Mouse (Mus musculus): Measurements from ENCODE around the gene Osbpl2. TPM values are rescaled to one million over a fixed set of nuclear protein-coding genes. Genes with fewer than 3 reads are reported as not detected.

Gene Osbpl2
- total and polyA plus RNA-seq, 3 experiments = 11.4 to 15.6 (median 12.8) TPM

DNA sequence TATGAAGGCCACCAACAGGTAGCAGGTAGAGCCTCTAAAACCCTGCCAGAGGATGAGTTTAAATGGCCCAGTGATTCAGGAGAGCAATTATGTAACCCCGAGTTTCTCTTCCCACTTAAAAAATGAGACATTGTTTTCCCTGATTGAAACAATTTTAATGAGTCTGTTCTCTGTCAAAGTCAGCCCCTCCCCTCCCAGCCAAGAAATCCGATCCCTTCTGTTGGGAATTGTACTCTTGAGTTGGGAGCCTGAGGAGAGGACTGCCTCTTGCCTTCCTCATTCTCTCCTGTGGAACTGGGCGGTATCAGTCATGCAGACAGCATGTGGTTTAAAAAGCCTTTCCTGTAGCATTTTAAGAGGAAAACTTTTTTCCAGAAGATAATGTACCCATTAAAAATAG, 34.5 kb upstream of the Osbpl2 start:
- Histone ChIP-seq H3K27ac (ENCODE audit: insufficient read depth, low read depth) (no peak overlapping the region), H3K79me2 (replicated peaks; ENCODE audit: control insufficient read depth, extremely low read depth, insufficient read depth, poor library complexity, severe bottlenecking) (no peaks in the 10 kb centered on the region), H3K9me3 (replicated peaks; ENCODE audit: low read length) (peaks cover 4% of the 10 kb centered on the region), H3K36me3 (replicated peaks in 1 of 2; ENCODE audit: control insufficient read depth in 1 of 2, insufficient read depth in 1 of 2, low read length in 1 of 2) (peaks cover 42 to 68% of the 10 kb centered on the region in 2 experiments), H3K4me1 (ENCODE audit: control insufficient read depth in 1 of 2, insufficient read depth in 2 of 2) (peaks cover 0 to 32% of the 10 kb centered on the region in 2 experiments; a peak in 2 of 4 replicates), H3K4me3 (replicated peaks in 1 of 3; ENCODE audit: low read depth in 2 of 3, low read length in 2 of 3, poor library complexity in 1 of 3) (no peak overlapping the region), H3K27me3 (replicated peaks) (peaks cover 2% of the 10 kb centered on the region), H3K9ac (ENCODE audit: insufficient read depth, low read depth) (no peak overlapping the region), H3K4me2 (ENCODE audit: insufficient read depth, low read depth, poor library complexity, severe bottlenecking) (no peak overlapping the region)
- dilution Hi-C loops (cut with MboI; ENCODE audit: extremely low pct_ligation_motif_present, extremely low pct_unique_long_range_greater_than_20kb, low sequenced_read_pairs) = no loop called here
- in situ Hi-C loops (cut with MboI; ENCODE audit: low pct_ligation_motif_present, low pct_unique_long_range_greater_than_20kb, low sequenced_read_pairs) = no loop called here
- DNase-seq (ENCODE audit: extremely low read depth) = no peak
- TF ChIP-seq CHD1 (IDR thresholded peaks at IDR 0.05; ENCODE audit: low read depth, low read length) (no peak), MAZ (IDR thresholded peaks at IDR 0.05; ENCODE audit: low read depth, low read length) (no peak), MAFK (IDR thresholded peaks at IDR 0.05; ENCODE audit: insufficient replicate concordance, low read length) (no peak)

DNA sequence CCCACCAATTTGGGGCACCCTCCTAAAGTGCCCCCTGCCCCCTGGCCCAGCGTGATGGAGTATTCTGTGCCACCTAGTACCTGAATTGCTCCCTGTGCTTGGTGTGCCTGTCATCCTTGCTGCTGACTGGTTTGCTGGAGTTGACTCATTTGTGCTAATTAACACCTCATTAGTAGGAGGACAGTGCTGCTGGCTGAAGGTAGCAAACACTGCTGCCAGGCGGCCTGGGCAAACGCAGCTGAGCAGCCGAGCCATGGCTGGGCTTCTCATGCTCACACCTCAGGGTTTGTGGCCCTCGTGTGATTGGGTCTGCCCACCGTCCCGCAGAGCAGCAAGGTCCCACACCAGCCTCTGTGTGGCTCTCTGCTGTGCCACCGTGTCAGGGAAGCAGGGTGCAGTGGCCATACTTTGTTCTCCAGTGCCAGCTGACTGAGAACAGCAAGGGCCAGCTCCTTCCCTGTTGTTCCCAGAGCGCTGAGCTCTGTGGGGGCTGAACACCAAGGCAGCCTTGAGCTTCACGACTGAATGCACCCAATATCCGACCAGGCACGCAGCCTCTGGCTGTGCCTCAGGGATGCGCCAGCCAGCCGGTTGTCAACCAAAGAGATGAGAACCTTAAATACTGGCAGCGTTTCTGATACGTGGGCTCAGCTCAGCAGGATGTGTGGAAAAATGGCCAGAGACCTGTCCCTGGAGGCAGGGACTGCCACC, 33.0 kb upstream of the Osbpl2 start:
- H3K27ac ChIP-seq (ENCODE audit: insufficient read depth, low read depth) = no peak overlapping the region
- peaks cover 42 to 59% of the 10 kb centered on the region in 2 experiments for H3K36me3 ChIP-seq (replicated peaks in 1 of 2; ENCODE audit: control insufficient read depth in 1 of 2, insufficient read depth in 1 of 2, low read length in 1 of 2)
- peaks cover 8% of the 10 kb centered on the region for H3K27me3 ChIP-seq (replicated peaks)
- peaks cover 4% of the 10 kb centered on the region for H3K9me3 ChIP-seq (replicated peaks; ENCODE audit: low read length)
- peaks cover 5 to 40% of the 10 kb centered on the region in 2 experiments for H3K4me1 ChIP-seq (ENCODE audit: control insufficient read depth in 1 of 2, insufficient read depth in 2 of 2)
- DNase-seq (ENCODE audit: extremely low read depth) = no peak
- no peak overlapping the region for H3K4me2 ChIP-seq (ENCODE audit: insufficient read depth, low read depth, poor library complexity, severe bottlenecking)
- no peak overlapping the region for H3K9ac ChIP-seq (ENCODE audit: insufficient read depth, low read depth)
- H3K79me2 ChIP-seq (replicated peaks; ENCODE audit: control insufficient read depth, extremely low read depth, insufficient read depth, poor library complexity, severe bottlenecking) = no peaks in the 10 kb centered on the region
- in situ Hi-C loops (cut with MboI; ENCODE audit: low pct_ligation_motif_present, low pct_unique_long_range_greater_than_20kb, low sequenced_read_pairs) (no loop called here), dilution Hi-C loops (cut with MboI; ENCODE audit: extremely low pct_ligation_motif_present, extremely low pct_unique_long_range_greater_than_20kb, low sequenced_read_pairs) (no loop called here)
- no peak for TF ChIP-seq POLR2A (IDR thresholded peaks at IDR 0.05; ENCODE audit: low read depth, low read length)
- H3K4me3 ChIP-seq (replicated peaks in 1 of 3; ENCODE audit: low read depth in 2 of 3, low read length in 2 of 3, poor library complexity in 1 of 3) = no peak overlapping the region

- H3K79me2 ChIP-seq (replicated peaks; ENCODE audit: control insufficient read depth, extremely low read depth, insufficient read depth, poor library complexity, severe bottlenecking) = no peaks in the 10 kb centered on the region
- H3K4me3 ChIP-seq (replicated peaks in 1 of 3; ENCODE audit: low read depth in 2 of 3, low read length in 2 of 3, poor library complexity in 1 of 3) = no peak overlapping the region
- peaks cover 5 to 34% of the 10 kb centered on the region in 2 experiments for H3K4me1 ChIP-seq (ENCODE audit: control insufficient read depth in 1 of 2, insufficient read depth in 2 of 2)
- H3K36me3 ChIP-seq (replicated peaks in 1 of 2; ENCODE audit: control insufficient read depth in 1 of 2, insufficient read depth in 1 of 2, low read length in 1 of 2) = peaks cover 39 to 53% of the 10 kb centered on the region in 2 experiments
- TF ChIP-seq ZKSCAN1 (IDR thresholded peaks at IDR 0.05; ENCODE audit: borderline replicate concordance, low read depth, low read length) = no peak
- TF ChIP-seq GABPA (IDR thresholded peaks at IDR 0.05; ENCODE audit: insufficient replicate concordance, low read depth, low read length) = no peak
- no peak for TF ChIP-seq KAT2A (IDR thresholded peaks at IDR 0.05; ENCODE audit: insufficient replicate concordance, low read length)
- no peak for TF ChIP-seq MAFK (IDR thresholded peaks at IDR 0.05; ENCODE audit: insufficient replicate concordance, low read length)
- TF ChIP-seq ETS1 (conservative IDR thresholded peaks at IDR 0.05; ENCODE audit: low read depth, low read length) = no peak
- TF ChIP-seq MXI1 (IDR thresholded peaks at IDR 0.05; ENCODE audit: low read depth, low read length) = no peak
- no peak for TF ChIP-seq IRF4 (IDR thresholded peaks at IDR 0.05; ENCODE audit: low read depth, low read length)
- no peak for TF ChIP-seq MEF2A (IDR thresholded peaks at IDR 0.05; ENCODE audit: borderline replicate concordance, low read depth, low read length)
- TF ChIP-seq E2F4 (IDR thresholded peaks at IDR 0.05; ENCODE audit: insufficient replicate concordance, low read depth, low read length) = no peak
- no peak overlapping the region for H3K4me2 ChIP-seq (ENCODE audit: insufficient read depth, low read depth, poor library complexity, severe bottlenecking)
- H3K27me3 ChIP-seq (replicated peaks) = peaks cover 8% of the 10 kb centered on the region
- peaks cover 4% of the 10 kb centered on the region for H3K9me3 ChIP-seq (replicated peaks; ENCODE audit: low read length)
- in situ Hi-C loops (cut with MboI; ENCODE audit: low pct_ligation_motif_present, low pct_unique_long_range_greater_than_20kb, low sequenced_read_pairs) (no loop called here), dilution Hi-C loops (cut with MboI; ENCODE audit: extremely low pct_ligation_motif_present, extremely low pct_unique_long_range_greater_than_20kb, low sequenced_read_pairs) (no loop called here)
- no peak overlapping the region for H3K9ac ChIP-seq (ENCODE audit: insufficient read depth, low read depth)
- no peak overlapping the region for H3K27ac ChIP-seq (ENCODE audit: insufficient read depth, low read depth)
- DNase-seq (ENCODE audit: extremely low read depth) = no peak
Measured at GRCm38 (mm10) chr2:180086637-180087027, 32.5 kb upstream of the Osbpl2 start.

All from CH12.LX (cell line).